Mouse (Mus musculus): ENCODE measurements around the gene Ubxn11. TPM values are rescaled to one million over a fixed set of nuclear protein-coding genes. Genes with fewer than 3 reads are reported as not detected.

Ubxn11 gene
- total and polyA plus RNA-seq, 3 experiments, result 5.4 to 11.9 TPM; not detected in 1

- H3K27me3 ChIP-seq (ENCODE audit: control insufficient read depth in 1 of 2, insufficient read depth in 2 of 2, low read length in 2 of 2), result peaks cover 0 to 1% of the 10 kb centered on the region in 2 experiments; a peak in 2 of 4 replicates
These were observed 33.4 kb upstream of the Ubxn11 start for GRCm38 (mm10) chr4:134068793-134069580.

GRCm38 (mm10) chr4:134078694-134079093 is 23.7 kb upstream of the Ubxn11 start:
- Histone ChIP-seq H3K27ac (ENCODE audit: control insufficient read depth, low read depth, low read length) (no peak overlapping the region), H3K9ac (ENCODE audit: control insufficient read depth, low read depth, low read length, poor library complexity, severe bottlenecking) (no peak overlapping the region), H3K9me3 (replicated peaks; ENCODE audit: insufficient read depth, low read length) (no peaks in the 10 kb centered on the region), H3K27me3 (ENCODE audit: control insufficient read depth in 1 of 2, insufficient read depth in 2 of 2, low read length in 2 of 2) (no peaks in the 10 kb centered on the region), H3K4me3 (ENCODE audit: control insufficient read depth in 1 of 2, insufficient read depth in 1 of 2, low read depth in 2 of 2, low read length in 2 of 2) (no peak overlapping the region), H3K36me3 (ENCODE audit: control insufficient read depth in 1 of 2, insufficient read depth in 2 of 2, low read length in 2 of 2) (0 out of 4 replicates have a peak, but pooled peaks cover 0 to 2% of the 10 kb centered on the region in 2 experiments), H3K4me1 (ENCODE audit: control insufficient read depth in 1 of 2, insufficient read depth in 2 of 2, low read length in 2 of 2) (peaks cover 2 to 9% of the 10 kb centered on the region in 2 experiments; a peak in 2 of 4 replicates), H3K79me2 (ENCODE audit: control insufficient read depth, insufficient read depth, low read length, poor library complexity) (no peaks in the 10 kb centered on the region)
- peak; percentile 77 for DNase-seq (ENCODE audit: low read depth, low spot score)
- TF ChIP-seq HCFC1 (IDR thresholded peaks at IDR 0.05; ENCODE audit: low read depth, low read length) (no peak), KAT2A (conservative IDR thresholded peaks at IDR 0.05; ENCODE audit: low read depth, low read length) (no peak), MYB (IDR thresholded peaks at IDR 0.05; ENCODE audit: low read depth, low read length) (no peak), UBTF (IDR thresholded peaks at IDR 0.05; ENCODE audit: borderline replicate concordance, insufficient read depth, low read depth, low read length) (no peak), RAD21 (IDR thresholded peaks at IDR 0.05; ENCODE audit: low read depth, low read length) (peak; percentile 74), CTCF (IDR thresholded peaks at IDR 0.05 in 2 of 3, conservative IDR thresholded peaks at IDR 0.05 in 1 of 3; ENCODE audit: control insufficient read depth in 1 of 3, insufficient read depth in 1 of 3, low read depth in 2 of 3, low read length in 3 of 3, poor library complexity in 1 of 3, severe bottlenecking in 1 of 3) (peak; percentile 59 to 77 (median 67)), SIN3A (IDR thresholded peaks at IDR 0.05; ENCODE audit: low read length) (no peak), ZC3H11A (IDR thresholded peaks at IDR 0.05; ENCODE audit: low read depth, low read length) (peak; percentile 57), USF1 (IDR thresholded peaks at IDR 0.05; ENCODE audit: low read depth, low read length) (no peak), SMC3 (IDR thresholded peaks at IDR 0.05; ENCODE audit: low read depth, low read length) (peak; percentile 77)

More at GRCm38 (mm10) chr4:134068793-134069580, 33.4 kb upstream of the Ubxn11 start:
- H3K9ac ChIP-seq (ENCODE audit: control insufficient read depth, low read depth, low read length, poor library complexity, severe bottlenecking), result no peak overlapping the region
- no peaks in the 10 kb centered on the region for H3K9me3 ChIP-seq (replicated peaks; ENCODE audit: insufficient read depth, low read length)
- no peak overlapping the region for H3K4me3 ChIP-seq (ENCODE audit: control insufficient read depth in 1 of 2, insufficient read depth in 1 of 2, low read depth in 2 of 2, low read length in 2 of 2)
- no peak for DNase-seq (ENCODE audit: low read depth, low spot score)
- TF ChIP-seq JUND (IDR thresholded peaks at IDR 0.05; ENCODE audit: low read depth, low read length) (no peak), MAZ (IDR thresholded peaks at IDR 0.05; ENCODE audit: low read depth, low read length) (no peak), ZC3H11A (IDR thresholded peaks at IDR 0.05; ENCODE audit: low read depth, low read length) (no peak), MAFK (IDR thresholded peaks at IDR 0.05; ENCODE audit: borderline replicate concordance, low read depth, low read length) (no peak), MEF2A (IDR thresholded peaks at IDR 0.05; ENCODE audit: extremely low read depth, insufficient replicate concordance, low read depth, low read length, poor library complexity, severe bottlenecking) (no peak), RAD21 (IDR thresholded peaks at IDR 0.05; ENCODE audit: low read depth, low read length) (no peak), MAX (IDR thresholded peaks at IDR 0.05; ENCODE audit: low read length) (no peak), GATA1 (IDR thresholded peaks at IDR 0.05; ENCODE audit: low read depth, low read length) (no peak), EP300 (IDR thresholded peaks at IDR 0.05; ENCODE audit: low read depth in 1 of 2, low read length in 2 of 2) (no peak), MYB (IDR thresholded peaks at IDR 0.05; ENCODE audit: low read depth, low read length) (no peak), MYC (IDR thresholded peaks at IDR 0.05; ENCODE audit: low read depth, low read length) (no peak), ETS1 (IDR thresholded peaks at IDR 0.05; ENCODE audit: low read depth, low read length) (no peak), BHLHE40 (IDR thresholded peaks at IDR 0.05; ENCODE audit: borderline replicate concordance, low read depth, low read length) (no peak), CHD1 (IDR thresholded peaks at IDR 0.05; ENCODE audit: low read depth, low read length) (no peak)
- H3K4me1 ChIP-seq (ENCODE audit: control insufficient read depth in 1 of 2, insufficient read depth in 2 of 2, low read length in 2 of 2), result no peaks in the 10 kb centered on the region
- H3K27ac ChIP-seq (ENCODE audit: control insufficient read depth, low read depth, low read length), result no peak overlapping the region
- H3K36me3 ChIP-seq (ENCODE audit: control insufficient read depth in 1 of 2, insufficient read depth in 2 of 2, low read length in 2 of 2), result no peaks in the 10 kb centered on the region
- H3K79me2 ChIP-seq (ENCODE audit: control insufficient read depth, insufficient read depth, low read length, poor library complexity), result no peaks in the 10 kb centered on the region

Measured in MEL (cell line).